Mouse (Mus musculus) kidney, adult 2 months (tissue): ENCODE results near the gene Rpl36-ps4. TPM values are rescaled to one million over a fixed set of nuclear protein-coding genes. Genes with fewer than 3 reads are reported as not detected.

ENCODE experiments used
- DNase-seq: peaks from one replicate; pipeline ENCODE4 v3.0.0; 2021
- H3K27ac ChIP-seq: fragments of 200-500 bp; 2 replicates; pipeline ENCODE4 v1.5.1; 2012; ENCODE audit warnings: low read depth, low read length, control low read depth, inconsistent platforms; ENCODE audit not compliant: insufficient read depth
- H3K27me3 ChIP-seq: fragments of 200-500 bp; replicated peaks from 2 replicates; pipeline ENCODE4 v1.6.1; 2012; ENCODE audit warnings: mild to moderate bottlenecking, moderate library complexity, low read length, inconsistent platforms; ENCODE audit not compliant: control insufficient read depth, insufficient read depth
- H3K36me3 ChIP-seq: fragments of 200-500 bp; 2 replicates; pipeline ENCODE4 v1.6.1; 2012; ENCODE audit warnings: mild to moderate bottlenecking, moderate library complexity, low read length, inconsistent platforms; ENCODE audit not compliant: control insufficient read depth, insufficient read depth
- H3K4me1 ChIP-seq: fragments of 200-500 bp; 2 replicates; pipeline ENCODE4 v1.6.1; 2011; ENCODE audit warnings: low read length; ENCODE audit not compliant: control insufficient read depth, insufficient read depth
- H3K4me3 ChIP-seq: fragments of 200-500 bp; 2 replicates; pipeline ENCODE4 v1.5.1; 2011; ENCODE audit warnings: mild to moderate bottlenecking, low read depth, low read length, control low read depth; ENCODE audit not compliant: insufficient read depth
- CTCF ChIP-seq: fragments of 200-500 bp; conservative IDR thresholded peaks from 2 replicates; pipeline ENCODE4 v1.5.1; 2011; ENCODE audit warnings: low read depth, mild to moderate bottlenecking, control low read depth, low read length, moderate library complexity, mixed read lengths; ENCODE audit not compliant: insufficient read depth, insufficient read length
- POLR2A ChIP-seq: fragments of 200-500 bp; IDR thresholded peaks from one replicate; pipeline ENCODE4 v1.6.1; 2011; ENCODE audit warnings: low read depth, low read length, control low read depth
- WGBS: fragments of 180-500 bp; shearing (Covaris S2); methylation state at CpG from one replicate; pipeline ENCODE4 v1.1.7; 2018; 5-methylcytosine and 5-hydroxymethylcytosine counted together
- polyA plus RNA-seq: library from polyadenylated mRNA; depleted of rRNA; stranded (reverse); fragments of >200 nt; gene quantifications from 2 replicates; pipeline ENCODE4 v1.2.3, GENCODE M21; 2012

Gene Rpl36-ps4
- polyA plus RNA-seq, 1 experiment = not detected

DNA sequence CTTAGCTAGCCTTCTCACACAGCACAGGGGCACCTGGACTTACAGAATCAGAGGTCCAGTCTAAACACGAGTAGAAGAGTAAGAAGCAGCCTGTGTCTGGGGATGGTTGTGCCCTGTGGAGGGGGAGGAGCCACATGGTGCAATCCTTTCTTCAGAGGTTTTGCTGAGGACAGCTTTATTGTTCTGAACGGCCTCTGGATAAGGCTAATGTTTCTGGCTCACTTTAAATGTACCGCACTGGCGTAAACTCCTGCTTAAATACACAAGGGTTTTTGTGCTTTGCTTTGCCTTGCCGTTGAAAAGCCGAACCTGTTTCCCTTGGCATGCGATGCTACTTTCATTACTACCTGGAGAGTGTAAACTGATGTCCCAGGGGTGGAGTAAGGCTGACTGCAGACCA lies 19.6 kb upstream of the Rpl36-ps4 start:
- H3K27me3 ChIP-seq = no peaks in the 10 kb centered on the region
- H3K27ac ChIP-seq = no peak overlapping the region
- WGBS = 25% methylated on average over 7 of the region's 7 CpGs
- no peaks in the 10 kb centered on the region for H3K36me3 ChIP-seq
- TF ChIP-seq CTCF (no peak), POLR2A (no peak)
- DNase-seq = no peak
- no peaks in the 10 kb centered on the region for H3K4me1 ChIP-seq
- no peak overlapping the region for H3K4me3 ChIP-seq

GRCm38 (mm10) chr17:87903213-87903612 lies 17.6 kb upstream of the Rpl36-ps4 start:
- H3K36me3 ChIP-seq = no peaks in the 10 kb centered on the region
- WGBS = 33% methylated on average over 6 of the region's 6 CpGs
- no peaks in the 10 kb centered on the region for H3K4me1 ChIP-seq
- DNase-seq = no peak
- no peak overlapping the region for H3K27ac ChIP-seq
- no peak overlapping the region for H3K4me3 ChIP-seq
- H3K27me3 ChIP-seq = no peaks in the 10 kb centered on the region
- TF ChIP-seq POLR2A (no peak), CTCF (no peak)

DNA sequence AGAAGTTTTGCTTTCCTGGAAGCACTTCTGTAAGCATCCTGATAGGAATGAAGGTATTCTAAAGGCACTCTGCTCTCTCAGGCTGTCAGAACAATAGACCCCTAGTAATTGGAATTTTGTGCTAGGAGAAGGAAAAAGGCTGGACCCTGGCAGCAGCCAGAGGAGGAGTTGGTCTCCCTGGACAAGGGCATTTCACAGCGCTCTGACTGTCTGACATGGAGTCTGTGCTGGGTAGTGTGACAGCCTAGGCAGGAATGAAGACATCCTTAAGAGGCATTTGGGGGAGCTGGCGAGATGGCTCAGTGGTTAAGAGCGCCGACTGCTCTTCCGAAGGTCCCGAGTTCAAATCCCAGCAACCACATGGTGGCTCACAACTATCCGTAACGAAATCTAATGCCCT lies 17.1 kb upstream of the Rpl36-ps4 start:
- WGBS = 93% methylated on average over 8 of the region's 8 CpGs
- H3K27ac ChIP-seq = no peak overlapping the region
- no peaks in the 10 kb centered on the region for H3K27me3 ChIP-seq
- no peak for DNase-seq
- TF ChIP-seq CTCF (no peak), POLR2A (no peak)
- H3K4me3 ChIP-seq = no peak overlapping the region
- no peaks in the 10 kb centered on the region for H3K4me1 ChIP-seq
- H3K36me3 ChIP-seq = no peaks in the 10 kb centered on the region

DNA sequence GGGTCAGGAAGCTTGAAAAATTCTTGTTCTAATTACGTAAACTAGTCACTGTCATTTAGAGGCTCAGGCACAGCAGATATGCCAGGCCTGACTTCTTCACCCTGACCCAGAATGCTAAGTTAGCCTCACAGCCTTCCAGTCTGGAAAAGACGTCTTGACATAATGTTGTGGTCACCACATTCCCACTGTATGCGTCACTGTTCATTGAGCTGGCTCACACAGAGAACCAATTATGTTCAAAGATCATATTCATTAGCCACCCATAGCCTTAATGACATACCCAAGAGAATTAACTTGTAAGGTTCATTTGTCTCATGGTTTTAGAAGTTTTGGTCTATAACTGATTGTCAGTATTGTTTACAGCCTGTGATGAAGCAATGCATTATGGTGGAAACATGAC lies 5.4 kb upstream of the Rpl36-ps4 start:
- H3K36me3 ChIP-seq = no peaks in the 10 kb centered on the region
- H3K27me3 ChIP-seq = no peaks in the 10 kb centered on the region
- H3K4me1 ChIP-seq = no peaks in the 10 kb centered on the region
- no peak overlapping the region for H3K27ac ChIP-seq
- DNase-seq = no peak
- TF ChIP-seq POLR2A = no peak
- TF ChIP-seq CTCF = no peak
- 71% methylated on average over 3 of the region's 3 CpGs for WGBS
- no peak overlapping the region for H3K4me3 ChIP-seq

GRCm38 (mm10) chr17:87918121-87918520 lies 2.7 kb upstream of the Rpl36-ps4 start:
- H3K27me3 ChIP-seq = no peaks in the 10 kb centered on the region
- no peak for DNase-seq
- H3K4me1 ChIP-seq = no peaks in the 10 kb centered on the region
- no peak overlapping the region for H3K27ac ChIP-seq
- 87% methylated on average over 5 of the region's 5 CpGs for WGBS
- no peaks in the 10 kb centered on the region for H3K36me3 ChIP-seq
- H3K4me3 ChIP-seq = no peak overlapping the region
- TF ChIP-seq CTCF = no peak
- TF ChIP-seq POLR2A = no peak

- Histone ChIP-seq H3K4me1 (no peaks in the 10 kb centered on the region), H3K27ac (no peak overlapping the region), H3K4me3 (no peak overlapping the region), H3K36me3 (no peaks in the 10 kb centered on the region), H3K27me3 (no peaks in the 10 kb centered on the region; the same call in 1 of the 2 replicates)
- TF ChIP-seq POLR2A = no peak
- no peak for TF ChIP-seq CTCF
- no peak for DNase-seq
- WGBS = 89% methylated on average over 10 of the region's 10 CpGs
These were observed 13.5 kb downstream of the Rpl36-ps4 start for GRCm38 (mm10) chr17:87934326-87934725.

DNA sequence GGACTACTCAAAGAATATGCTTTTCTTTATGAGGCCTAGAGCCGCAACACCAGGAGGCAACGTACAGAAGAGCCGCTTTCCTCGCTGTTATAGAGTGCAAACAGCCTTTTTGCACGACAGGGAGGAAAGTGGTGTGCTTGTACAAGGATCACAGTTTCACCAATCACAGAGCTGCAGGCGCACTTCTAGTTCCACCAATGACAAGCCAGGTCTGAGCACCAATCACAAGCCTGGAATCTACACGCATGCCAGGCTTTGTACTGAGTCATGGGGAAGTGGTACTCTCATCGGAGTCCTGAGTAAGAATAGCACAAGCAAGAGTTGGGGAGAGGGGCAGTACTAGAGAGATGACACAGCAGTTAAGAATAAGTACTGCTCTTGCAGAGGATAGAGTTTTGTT lies 14.0 kb downstream of the Rpl36-ps4 start:
- 94% methylated on average over 8 of the region's 8 CpGs for WGBS
- TF ChIP-seq CTCF (no peak), POLR2A (no peak)
- H3K4me3 ChIP-seq = no peak overlapping the region
- DNase-seq = no peak
- H3K36me3 ChIP-seq = no peaks in the 10 kb centered on the region
- H3K4me1 ChIP-seq = no peaks in the 10 kb centered on the region
- no peaks in the 10 kb centered on the region; the same call in 1 of the 2 replicates for H3K27me3 ChIP-seq
- H3K27ac ChIP-seq = no peak overlapping the region

GRCm38 (mm10) chr17:87936156-87936555 lies 15.4 kb downstream of the Rpl36-ps4 start:
- DNase-seq = no peak
- H3K27ac ChIP-seq = no peak overlapping the region
- no peak overlapping the region for H3K4me3 ChIP-seq
- no peaks in the 10 kb centered on the region for H3K36me3 ChIP-seq
- no peak for TF ChIP-seq POLR2A
- no peak for TF ChIP-seq CTCF
- no peaks in the 10 kb centered on the region; the same call in 1 of the 2 replicates for H3K27me3 ChIP-seq
- WGBS = 68% methylated on average over 4 of the region's 4 CpGs
- no peaks in the 10 kb centered on the region for H3K4me1 ChIP-seq
